Mouse (Mus musculus) stomach, embryonic 14.5 days (tissue): ENCODE measurements around the gene Cdkn2aipnl. TPM values are rescaled to one million over a fixed set of nuclear protein-coding genes. Genes with fewer than 3 reads are reported as not detected.
A peak's percentile ranks its signal among the peaks of the same experiment; 100 is the strongest.

Experiments
- ATAC-seq: fragments of 200-750 bp; cut with Nextera tagmentation; 2 replicates; pipeline ENCODE4 v1.8.0; 2017; ENCODE audit warnings: low read depth, moderate TSS enrichment; ENCODE audit not compliant: insufficient number of reproducible peaks, insufficient read depth, low FRiP score
- H3K27ac ChIP-seq: fragments of 300-500 bp; sonication (generic); 2 replicates; pipeline ENCODE4 v1.5.1; 2014; ENCODE audit warnings: mild to moderate bottlenecking, low read length, moderate library complexity, mixed read lengths
- H3K27me3 ChIP-seq: fragments of 300-500 bp; sonication (generic); 2 replicates; pipeline ENCODE4 v1.6.1; 2014; ENCODE audit warnings: low read length, control low read depth, mixed read lengths; ENCODE audit not compliant: control insufficient read depth, insufficient read depth
- H3K36me3 ChIP-seq: fragments of 300-500 bp; sonication (generic); 2 replicates; pipeline ENCODE4 v1.6.1; 2014; ENCODE audit warnings: mild to moderate bottlenecking, control low read depth, low read length, moderate library complexity, mixed read lengths; ENCODE audit not compliant: control insufficient read depth, insufficient read depth
- H3K4me1 ChIP-seq: fragments of 300-500 bp; sonication (generic); 2 replicates; pipeline ENCODE4 v1.6.1; 2014; ENCODE audit warnings: low read length, control low read depth, mixed read lengths; ENCODE audit not compliant: control insufficient read depth, insufficient read depth
- H3K4me2 ChIP-seq: fragments of 300-500 bp; sonication (generic); replicated peaks from 2 replicates; pipeline ENCODE4 v1.6.1; 2014; ENCODE audit warnings: low read depth, low read length, control low read depth
- H3K4me3 ChIP-seq: fragments of 300-500 bp; sonication (generic); 2 replicates; pipeline ENCODE4 v1.5.1; 2014; ENCODE audit warnings: low read depth, low read length, control low read depth
- H3K9ac ChIP-seq: fragments of 300-500 bp; sonication (generic); replicated peaks from 2 replicates; pipeline ENCODE4 v1.6.1; 2014; ENCODE audit warnings: low read depth, mild to moderate bottlenecking, control low read depth, low read length, moderate library complexity, mixed read lengths
- H3K9me3 ChIP-seq: fragments of 300-500 bp; sonication (generic); 2 replicates; pipeline ENCODE4 v1.6.1; 2016; ENCODE audit warnings: low read depth, low read length, control low read depth; ENCODE audit not compliant: control insufficient read depth
- WGBS: fragments of 180-500 bp; shearing (Covaris S2); extraction: QIAGEN DNeasy Blood & Tissue Kit; methylation state at CpG from one replicate; pipeline ENCODE4 v1.1.7; 2014; 5-methylcytosine and 5-hydroxymethylcytosine counted together
- polyA plus RNA-seq: library from polyadenylated mRNA; unstranded; fragments of >200 nt; fragmentation: Nextera tagmentation; extraction: Ambion mirVana; gene quantifications from 2 replicates; pipeline ENCODE4 v1.2.1, GENCODE M21; 2014

Cdkn2aipnl gene
- polyA plus RNA-seq, 1 experiment from 2014 or later: 86.8 TPM

- no peak overlapping the region for H3K4me3 ChIP-seq
- H3K4me2 ChIP-seq: no peak overlapping the region
- H3K9me3 ChIP-seq: no peaks in the 10 kb centered on the region
- peaks cover 44% of the 10 kb centered on the region for H3K36me3 ChIP-seq
- no peak overlapping the region for H3K27ac ChIP-seq
- H3K9ac ChIP-seq: no peak overlapping the region
- ATAC-seq: no peak
- peaks cover 3% of the 10 kb centered on the region; the same call in 1 of the 2 replicates for H3K4me1 ChIP-seq
- 89% methylated on average over 2 of the region's 2 CpGs for WGBS
- no peaks in the 10 kb centered on the region for H3K27me3 ChIP-seq
These were observed 2.0 kb downstream of the Cdkn2aipnl start for GRCm38 (mm10) chr11:51969511-51969910.

GRCm38 (mm10) chr11:51971644-51972043 is 4.2 kb downstream of the Cdkn2aipnl start:
- H3K27ac ChIP-seq: no peak overlapping the region
- no peaks in the 10 kb centered on the region for H3K9me3 ChIP-seq
- H3K9ac ChIP-seq: no peak overlapping the region
- H3K4me2 ChIP-seq: no peak overlapping the region
- H3K27me3 ChIP-seq: no peaks in the 10 kb centered on the region
- H3K4me1 ChIP-seq: peaks cover 3% of the 10 kb centered on the region; the same call in 1 of the 2 replicates
- 94% methylated on average over 6 of the region's 6 CpGs for WGBS
- ATAC-seq: no peak
- H3K36me3 ChIP-seq: peaks cover 49% of the 10 kb centered on the region
- no peak overlapping the region for H3K4me3 ChIP-seq

- peak; percentile 34 for ATAC-seq
- H3K4me3 ChIP-seq: peak overlapping the region; percentile 93
- H3K27me3 ChIP-seq: no peaks in the 10 kb centered on the region
- H3K4me2 ChIP-seq: peak overlapping the region; percentile 52
- H3K4me1 ChIP-seq: peaks cover 14% of the 10 kb centered on the region; the same call in 1 of the 2 replicates
- peak overlapping the region; percentile 96 for H3K9ac ChIP-seq
- 0% methylated on average over 29 of the region's 29 CpGs for WGBS
- H3K36me3 ChIP-seq: peaks cover 29% of the 10 kb centered on the region
- peak overlapping the region; percentile 92 for H3K27ac ChIP-seq
- H3K9me3 ChIP-seq: no peaks in the 10 kb centered on the region
These were observed 32.3 kb downstream of the Cdkn2aipnl start for GRCm38 (mm10) chr11:51999611-52000289.

GRCm38 (mm10) chr11:52000290-52000962 is 33.0 kb downstream of the Cdkn2aipnl start, which contains the start of gene Ube2b:
Ube2b (minus strand) TSS chr11:52000762.
- WGBS: under 1% methylated on average over 63 of the region's 63 CpGs
- Histone ChIP-seq H3K36me3 (peaks cover 22% of the 10 kb centered on the region), H3K9ac (peak within 1 kb of the TSS; percentile 96), H3K9me3 (no peaks in the 10 kb centered on the region), H3K4me3 (peak within 1 kb of the TSS; percentile 93), H3K27ac (peak within 1 kb of the TSS; percentile 92), H3K27me3 (no peaks in the 10 kb centered on the region), H3K4me2 (peak within 1 kb of the TSS; percentile 52), H3K4me1 (peaks cover 15% of the 10 kb centered on the region)
- peak; percentile 83 for ATAC-seq

- 68% methylated on average over 10 of the region's 10 CpGs for WGBS
- no peak for ATAC-seq
- H3K4me3 ChIP-seq: no peak overlapping the region
These were observed 33.9 kb downstream of the Cdkn2aipnl start for GRCm38 (mm10) chr11:52001341-52001740.

GRCm38 (mm10) chr11:52001861-52002260 is 34.4 kb downstream of the Cdkn2aipnl start:
- no peak overlapping the region for H3K4me2 ChIP-seq
- 87% methylated on average over 8 of the region's 8 CpGs for WGBS
- ATAC-seq: no peak
- no peak overlapping the region for H3K9ac ChIP-seq
- no peaks in the 10 kb centered on the region for H3K9me3 ChIP-seq
- no peak overlapping the region for H3K4me3 ChIP-seq
- peaks cover 9% of the 10 kb centered on the region for H3K36me3 ChIP-seq
- no peak overlapping the region for H3K27ac ChIP-seq
- no peaks in the 10 kb centered on the region for H3K27me3 ChIP-seq
- peaks cover 21% of the 10 kb centered on the region for H3K4me1 ChIP-seq

More at GRCm38 (mm10) chr11:52001341-52001740, 33.9 kb downstream of the Cdkn2aipnl start:
- peak overlapping the region; percentile 35 for H3K4me2 ChIP-seq
- no peak overlapping the region; the same call in 1 of the 2 replicates for H3K27ac ChIP-seq
- no peaks in the 10 kb centered on the region for H3K9me3 ChIP-seq
- peaks cover 21% of the 10 kb centered on the region for H3K4me1 ChIP-seq
- peaks cover 14% of the 10 kb centered on the region for H3K36me3 ChIP-seq
- no peaks in the 10 kb centered on the region for H3K27me3 ChIP-seq
- no peak overlapping the region for H3K9ac ChIP-seq

- peak overlapping the region; percentile 70 for H3K4me2 ChIP-seq
- H3K9ac ChIP-seq: 0 out of 2 replicates have a peak overlapping the region, but pooled peaks have one; percentile 73
- WGBS: 76% methylated on average over 13 of the region's 13 CpGs
- no peaks in the 10 kb centered on the region for H3K36me3 ChIP-seq
- no peaks in the 10 kb centered on the region for H3K9me3 ChIP-seq
- no peaks in the 10 kb centered on the region for H3K27me3 ChIP-seq
- H3K4me3 ChIP-seq: peak overlapping the region; percentile 79
- H3K27ac ChIP-seq: peak overlapping the region; percentile 94
- ATAC-seq: no peak
- H3K4me1 ChIP-seq: peaks cover 21% of the 10 kb centered on the region
These were observed 35.5 kb downstream of the Cdkn2aipnl start for GRCm38 (mm10) chr11:52002842-52003504.

GRCm38 (mm10) chr11:52003505-52003771 is 36.0 kb downstream of the Cdkn2aipnl start:
- no peak for ATAC-seq
- 21% methylated on average over 4 of the region's 4 CpGs for WGBS

More at GRCm38 (mm10) chr11:52003505-52003771, 36.0 kb downstream of the Cdkn2aipnl start:
- Histone ChIP-seq H3K4me2 (peak overlapping the region; percentile 70), H3K9me3 (no peaks in the 10 kb centered on the region), H3K27me3 (no peaks in the 10 kb centered on the region), H3K4me1 (peaks cover 21% of the 10 kb centered on the region), H3K36me3 (no peaks in the 10 kb centered on the region), H3K9ac (peak overlapping the region; percentile 73), H3K27ac (peak overlapping the region; percentile 94), H3K4me3 (peak overlapping the region; percentile 79)
